Mouse (Mus musculus) lung, embryonic 16.5 days (tissue): ENCODE measurements around the gene Cyp27b1. TPM values are rescaled to one million over a fixed set of nuclear protein-coding genes. Genes with fewer than 3 reads are reported as not detected.
A peak's percentile ranks its signal among the peaks of the same experiment; 100 is the strongest.
"Not testable (repeated sequence)": the region's sequence is repeated elsewhere in the genome, so short reads cannot be mapped to it uniquely, and the experiment has no call there.

ENCODE experiments used
- ATAC-seq: fragments of 200-750 bp; cut with Nextera tagmentation; 2 replicates; pipeline ENCODE4 v1.8.0; 2017; ENCODE audit warnings: low read depth, mild to moderate bottlenecking, moderate library complexity
- H3K27ac ChIP-seq: fragments of 300-500 bp; sonication (generic); 2 replicates; pipeline ENCODE4 v1.5.1; 2014; ENCODE audit warnings: mild to moderate bottlenecking, control low read depth, low read length
- H3K27me3 ChIP-seq: fragments of 300-500 bp; sonication (generic); 2 replicates; pipeline ENCODE4 v1.6.1; 2014; ENCODE audit warnings: low read depth, low read length, mixed read lengths; ENCODE audit not compliant: control insufficient read depth, insufficient read depth
- H3K36me3 ChIP-seq: fragments of 300-500 bp; sonication (generic); 2 replicates; pipeline ENCODE4 v1.6.1; 2014; ENCODE audit warnings: low read length; ENCODE audit not compliant: control insufficient read depth, insufficient read depth
- H3K4me1 ChIP-seq: fragments of 300-500 bp; sonication (generic); replicated peaks from 2 replicates; pipeline ENCODE4 v1.6.1; 2014; ENCODE audit warnings: low read length, mixed read lengths; ENCODE audit not compliant: control insufficient read depth, insufficient read depth
- H3K4me2 ChIP-seq: fragments of 300-500 bp; sonication (generic); 2 replicates; pipeline ENCODE4 v1.6.1; 2014; ENCODE audit warnings: low read depth, low read length, control low read depth
- H3K4me3 ChIP-seq: fragments of 300-500 bp; sonication (generic); 2 replicates; pipeline ENCODE4 v1.5.1; 2014; ENCODE audit warnings: mild to moderate bottlenecking, low read length, control low read depth
- H3K9ac ChIP-seq: fragments of 300-500 bp; sonication (generic); 2 replicates; pipeline ENCODE4 v1.6.1; 2014; ENCODE audit warnings: low read length, control low read depth
- H3K9me3 ChIP-seq: fragments of 300-500 bp; sonication (generic); 2 replicates; pipeline ENCODE4 v1.6.1; 2016; ENCODE audit warnings: low read length; ENCODE audit not compliant: control insufficient read depth
- WGBS: fragments of 180-500 bp; shearing (Covaris S2); extraction: QIAGEN DNeasy Blood & Tissue Kit; methylation state at CpG from one replicate; pipeline ENCODE4 v1.1.7; 2014; 5-methylcytosine and 5-hydroxymethylcytosine counted together
- polyA plus RNA-seq: library from polyadenylated mRNA; unstranded; fragments of >200 nt; fragmentation: Nextera tagmentation; extraction: Ambion mirVana; gene quantifications from 2 replicates; pipeline ENCODE4 v1.2.1, GENCODE M21; 2015

The Cyp27b1 gene
- polyA plus RNA-seq, 1 experiment from 2014 or later: 0.11 TPM

GRCm38 (mm10) chr10:127065981-127066380 lies 17.9 kb downstream of the Cyp27b1 start:
- WGBS: 71% methylated on average over 9 of the region's 9 CpGs
- ATAC-seq: no peak

GRCm38 (mm10) chr10:127066519-127067018 lies 18.5 kb downstream of the Cyp27b1 start:
- peaks cover 39% of the 10 kb centered on the region for H3K36me3 ChIP-seq
- H3K9me3 ChIP-seq: no peaks in the 10 kb centered on the region
- 86% methylated on average over 14 of the region's 14 CpGs for WGBS
- H3K4me2 ChIP-seq: no peak overlapping the region
- no peak overlapping the region for H3K4me3 ChIP-seq
- no peak overlapping the region for H3K9ac ChIP-seq
- no peak for ATAC-seq
- no peak overlapping the region for H3K27ac ChIP-seq
- peaks cover 25% of the 10 kb centered on the region for H3K4me1 ChIP-seq
- H3K27me3 ChIP-seq: no peaks in the 10 kb centered on the region; the same call in 1 of the 2 replicates

More at GRCm38 (mm10) chr10:127065981-127066380, 17.9 kb downstream of the Cyp27b1 start:
- H3K9me3 ChIP-seq: no peaks in the 10 kb centered on the region
- peaks cover 21% of the 10 kb centered on the region for H3K4me1 ChIP-seq
- peaks cover 39% of the 10 kb centered on the region for H3K36me3 ChIP-seq
- H3K27me3 ChIP-seq: no peaks in the 10 kb centered on the region; the same call in 1 of the 2 replicates
- H3K4me3 ChIP-seq: no peak overlapping the region
- no peak overlapping the region for H3K4me2 ChIP-seq
- H3K27ac ChIP-seq: no peak overlapping the region
- no peak overlapping the region for H3K9ac ChIP-seq

- no peak for ATAC-seq
- Histone ChIP-seq H3K4me1 (peaks cover 25% of the 10 kb centered on the region), H3K36me3 (peaks cover 39% of the 10 kb centered on the region), H3K27ac (no peak overlapping the region; the same call in none of the 2 replicates), H3K4me3 (peak overlapping the region; percentile 82), H3K27me3 (no peaks in the 10 kb centered on the region), H3K9ac (peak overlapping the region; percentile 85), H3K4me2 (peak overlapping the region; percentile 78), H3K9me3 (no peaks in the 10 kb centered on the region)
- 62% methylated on average over 9 of the region's 9 CpGs for WGBS
These were observed 20.4 kb downstream of the Cyp27b1 start for GRCm38 (mm10) chr10:127068360-127069038.

- peak overlapping the region; percentile 82 for H3K4me3 ChIP-seq
- H3K27ac ChIP-seq: peak overlapping the region; percentile 95
- peak overlapping the region; percentile 85 for H3K9ac ChIP-seq
- peak; percentile 46 for ATAC-seq
- peak overlapping the region; percentile 78 for H3K4me2 ChIP-seq
- H3K9me3 ChIP-seq: no peaks in the 10 kb centered on the region
- WGBS: 6% methylated on average over 30 of the region's 30 CpGs
- H3K27me3 ChIP-seq: no peaks in the 10 kb centered on the region
- peaks cover 39% of the 10 kb centered on the region for H3K36me3 ChIP-seq
- peaks cover 25% of the 10 kb centered on the region for H3K4me1 ChIP-seq
These were observed 21.5 kb downstream of the Cyp27b1 start for GRCm38 (mm10) chr10:127069281-127070189.

- H3K9me3 ChIP-seq: no peaks in the 10 kb centered on the region
These were observed 22.4 kb downstream of the Cyp27b1 start, which contains the start of gene Tspan31 for GRCm38 (mm10) chr10:127070190-127071121. Gene Tspan31 (minus strand): TSS chr10:127070264.

GRCm38 (mm10) chr10:127071203-127071602 lies 23.2 kb downstream of the Cyp27b1 start:
- Histone ChIP-seq H3K36me3 (peaks cover 24% of the 10 kb centered on the region), H3K9ac (peak overlapping the region; percentile 78), H3K4me3 (peak overlapping the region; percentile 82), H3K27ac (no peak overlapping the region), H3K9me3 (no peaks in the 10 kb centered on the region), H3K4me1 (peaks cover 19% of the 10 kb centered on the region), H3K4me2 (peak overlapping the region; percentile 78), H3K27me3 (peaks cover 3% of the 10 kb centered on the region; the same call in 1 of the 2 replicates)
- no peak for ATAC-seq
- WGBS: 68% methylated on average over 9 of the region's 9 CpGs

More at GRCm38 (mm10) chr10:127070190-127071121, 22.4 kb downstream of the Cyp27b1 start, which contains the start of gene Tspan31:
- peaks cover 19% of the 10 kb centered on the region for H3K4me1 ChIP-seq
- peak within 1 kb of the TSS; percentile 85 for H3K9ac ChIP-seq
- ATAC-seq: peak; percentile 95
- WGBS: under 1% methylated on average over 36 of the region's 36 CpGs
- H3K4me2 ChIP-seq: peak within 1 kb of the TSS; percentile 78
- H3K27ac ChIP-seq: peak within 1 kb of the TSS; percentile 95
- no peaks in the 10 kb centered on the region; the same call in 1 of the 2 replicates for H3K27me3 ChIP-seq
- peaks cover 31% of the 10 kb centered on the region for H3K36me3 ChIP-seq
- peak within 1 kb of the TSS; percentile 82 for H3K4me3 ChIP-seq

- H3K9ac ChIP-seq, H3K27ac ChIP-seq, H3K4me2 ChIP-seq, H3K4me3 ChIP-seq, H3K9me3 ChIP-seq, ATAC-seq: not testable (repeated sequence)
- H3K27me3 ChIP-seq: peaks cover 10% of the 10 kb centered on the region
- H3K36me3 ChIP-seq: peaks cover 13% of the 10 kb centered on the region
- peaks cover 19% of the 10 kb centered on the region for H3K4me1 ChIP-seq
- 75% methylated on average over 4 of the region's 4 CpGs for WGBS
These were observed 24.2 kb downstream of the Cyp27b1 start for GRCm38 (mm10) chr10:127072270-127072669.

- WGBS: 65% methylated on average over 2 of the region's 2 CpGs
- H3K4me3 ChIP-seq: not testable (repeated sequence)
These were observed 24.9 kb downstream of the Cyp27b1 start for GRCm38 (mm10) chr10:127072969-127073368.

More at GRCm38 (mm10) chr10:127072969-127073368, 24.9 kb downstream of the Cyp27b1 start:
- H3K9ac ChIP-seq, H3K4me2 ChIP-seq, H3K27ac ChIP-seq, H3K36me3 ChIP-seq, ATAC-seq, H3K9me3 ChIP-seq: not testable (repeated sequence)
- Histone ChIP-seq H3K27me3 (peaks cover 17% of the 10 kb centered on the region), H3K4me1 (peaks cover 19% of the 10 kb centered on the region)
